Mouse (Mus musculus) B cell, adult (primary cell): Measurements from ENCODE around the gene Btbd35f12. TPM values are rescaled to one million over a fixed set of nuclear protein-coding genes. Genes with fewer than 3 reads are reported as not detected.

ENCODE experiments used
- total RNA-seq: library from RNA; stranded (reverse); gene quantifications from 4 replicates; pipeline ENCODE4 v1.2.4, GENCODE M21; 2023; ENCODE audit not compliant: inconsistent age

Gene Btbd35f12
- not detected in 4 replicates for total RNA-seq

GRCm38 (mm10) chrX:33313079-33313478 lies at the start of gene Btbd35f12:
Gene Btbd35f12 (plus strand): TSS chrX:33313379.

Other genes with a start within 250 kb of the Btbd35f12 start
- gene Spin2-ps6, start 78.5 kb upstream of the Btbd35f12 start, total RNA-seq: not detected in 4 replicates